Mouse (Mus musculus) stomach, postnatal 0 days (tissue): ENCODE measurements around the gene Aldh1b1.

Source experiments
- CTCF ChIP-seq: IDR thresholded peaks from 2 replicates; pipeline ENCODE4 v1.5.1; 2016; ENCODE audit warnings: antibody characterized with exemption, low read depth, mild to moderate bottlenecking, moderate library complexity
- EP300 ChIP-seq: optimal IDR thresholded peaks from 2 replicates; pipeline ENCODE3; 2016; ENCODE audit warnings: antibody characterized with exemption

GRCm38 (mm10) chr4:45811250-45811649 is 12.4 kb downstream of the Aldh1b1 start:
- TF ChIP-seq CTCF (no peak), EP300 (no peak)
